Mouse (Mus musculus): Measurements from ENCODE around the gene Celf1.

- TF ChIP-seq CTCF (IDR thresholded peaks at IDR 0.05; ENCODE audit: extremely low read depth, insufficient read length, insufficient replicate concordance, low read depth, low read length) (no peak), POLR2A (IDR thresholded peaks at IDR 0.05; ENCODE audit: low read depth, low read length) (no peak)
Measured at GRCm38 (mm10) chr2:90970606-90971005, 30.4 kb downstream of the Celf1 start.

Data from small intestine, adult 2 months (tissue).